Mouse (Mus musculus) heart, embryonic 13.5 days (tissue): ENCODE measurements around the gene Acaca. TPM values are rescaled to one million over a fixed set of nuclear protein-coding genes. Genes with fewer than 3 reads are reported as not detected.

ENCODE experiments used
- ATAC-seq: fragments of 200-750 bp; cut with Nextera tagmentation; 2 replicates; pipeline ENCODE4 v1.8.0; 2017; ENCODE audit warnings: moderate TSS enrichment; ENCODE audit not compliant: insufficient number of reproducible peaks, low FRiP score, low TSS enrichment; ENCODE audit errors: extremely low read depth
- H3K27ac ChIP-seq: fragments of 300-500 bp; sonication (generic); replicated peaks from 2 replicates; pipeline ENCODE4 v1.5.1; 2015; ENCODE audit warnings: moderate library complexity, mild to moderate bottlenecking, inconsistent platforms
- H3K27me3 ChIP-seq: fragments of 300-500 bp; sonication (generic); replicated peaks from 2 replicates; pipeline ENCODE4 v1.6.1; 2015; ENCODE audit warnings: mild to moderate bottlenecking, inconsistent platforms
- H3K36me3 ChIP-seq: fragments of 300-500 bp; sonication (generic); 2 replicates; pipeline ENCODE4 v1.6.1; 2015; ENCODE audit warnings: mild to moderate bottlenecking, inconsistent platforms
- H3K4me1 ChIP-seq: fragments of 300-500 bp; sonication (generic); 2 replicates; pipeline ENCODE4 v1.6.1; 2015; ENCODE audit warnings: inconsistent platforms
- H3K4me2 ChIP-seq: fragments of 300-500 bp; sonication (generic); 2 replicates; pipeline ENCODE4 v1.6.1; 2015; ENCODE audit warnings: inconsistent platforms, mild to moderate bottlenecking, moderate library complexity
- H3K4me3 ChIP-seq: fragments of 300-500 bp; sonication (generic); 2 replicates; pipeline ENCODE4 v1.5.1; 2015; ENCODE audit warnings: moderate library complexity, mild to moderate bottlenecking, inconsistent platforms
- H3K9ac ChIP-seq: fragments of 300-500 bp; sonication (generic); 2 replicates; pipeline ENCODE4 v1.6.1; 2015; ENCODE audit warnings: inconsistent platforms, mild to moderate bottlenecking, moderate library complexity
- H3K9me3 ChIP-seq: fragments of 300-500 bp; sonication (generic); 2 replicates; pipeline ENCODE4 v1.6.1; 2016; ENCODE audit warnings: inconsistent platforms
- WGBS: fragments of 180-500 bp; shearing (Covaris S2); methylation state at CpG from one replicate; pipeline ENCODE4 v1.1.7; 2015; ENCODE audit warnings: mixed read lengths; 5-methylcytosine and 5-hydroxymethylcytosine counted together
- polyA plus RNA-seq: library from polyadenylated mRNA; unstranded; fragments of >200 nt; fragmentation: Nextera tagmentation; extraction: Ambion mirVana; gene quantifications from 2 replicates; pipeline ENCODE4 v1.2.1, GENCODE M21; 2015

Acaca gene
- polyA plus RNA-seq, 1 experiment from 2014 or later: 6.6 TPM

GRCm38 (mm10) chr11:84344522-84345236 lies 215.2 kb downstream of the Acaca start:
- Histone ChIP-seq H3K4me2 (peak overlapping the region; percentile 44), H3K36me3 (0 out of 2 replicates have a peak, but pooled peaks cover 2% of the 10 kb centered on the region), H3K9ac (no peak overlapping the region), H3K9me3 (no peaks in the 10 kb centered on the region), H3K4me1 (peaks cover 24% of the 10 kb centered on the region), H3K27me3 (no peaks in the 10 kb centered on the region), H3K27ac (peak overlapping the region; percentile 66), H3K4me3 (no peak overlapping the region)
- whole genome bisulfite sequencing: 41% methylated on average over 6 of the region's 6 CpGs
- no peak for ATAC-seq

GRCm38 (mm10) chr11:84347766-84348165 lies 218.3 kb downstream of the Acaca start:
- WGBS: 73% methylated on average over 2 of the region's 2 CpGs

GRCm38 (mm10) chr11:84348843-84349825 lies 219.7 kb downstream of the Acaca start:
- H3K9me3 ChIP-seq: no peaks in the 10 kb centered on the region
- H3K4me1 ChIP-seq: peaks cover 33% of the 10 kb centered on the region
- no peak overlapping the region for H3K27ac ChIP-seq
- WGBS: 71% methylated on average over 16 of the region's 16 CpGs
- 0 out of 2 replicates have a peak, but pooled peaks cover 2% of the 10 kb centered on the region for H3K36me3 ChIP-seq
- no peak overlapping the region for H3K4me2 ChIP-seq
- no peaks in the 10 kb centered on the region for H3K27me3 ChIP-seq
- no peak overlapping the region for H3K9ac ChIP-seq
- H3K4me3 ChIP-seq: no peak overlapping the region
- ATAC-seq: no peak

More at GRCm38 (mm10) chr11:84347766-84348165, 218.3 kb downstream of the Acaca start:
- peaks cover 36% of the 10 kb centered on the region for H3K4me1 ChIP-seq
- no peaks in the 10 kb centered on the region for H3K27me3 ChIP-seq
- no peak overlapping the region for H3K27ac ChIP-seq
- no peaks in the 10 kb centered on the region for H3K9me3 ChIP-seq
- H3K4me3 ChIP-seq: no peak overlapping the region
- H3K36me3 ChIP-seq: 0 out of 2 replicates have a peak, but pooled peaks cover 2% of the 10 kb centered on the region
- H3K9ac ChIP-seq: no peak overlapping the region
- no peak overlapping the region for H3K4me2 ChIP-seq
- no peak for ATAC-seq

- no peaks in the 10 kb centered on the region for H3K27me3 ChIP-seq
- H3K36me3 ChIP-seq: no peaks in the 10 kb centered on the region
- H3K9ac ChIP-seq: no peak overlapping the region
- no peak overlapping the region for H3K4me2 ChIP-seq
- peaks cover 22% of the 10 kb centered on the region for H3K4me1 ChIP-seq
- 39% methylated on average over 1 of the region's 1 CpGs for WGBS
- no peak for ATAC-seq
- no peaks in the 10 kb centered on the region for H3K9me3 ChIP-seq
- no peak overlapping the region for H3K27ac ChIP-seq
- H3K4me3 ChIP-seq: no peak overlapping the region
Measured at GRCm38 (mm10) chr11:84351150-84351549, 221.7 kb downstream of the Acaca start.

GRCm38 (mm10) chr11:84353058-84353726 lies 223.7 kb downstream of the Acaca start:
- H3K4me2 ChIP-seq: no peak overlapping the region
- no peak for ATAC-seq
- 81% methylated on average over 7 of the region's 7 CpGs for WGBS
- no peaks in the 10 kb centered on the region for H3K36me3 ChIP-seq
- no peak overlapping the region for H3K4me3 ChIP-seq
- no peak overlapping the region for H3K27ac ChIP-seq
- H3K27me3 ChIP-seq: no peaks in the 10 kb centered on the region
- H3K9me3 ChIP-seq: no peaks in the 10 kb centered on the region
- peaks cover 22% of the 10 kb centered on the region for H3K4me1 ChIP-seq
- no peak overlapping the region for H3K9ac ChIP-seq

GRCm38 (mm10) chr11:84357304-84357703 lies 227.8 kb downstream of the Acaca start:
- no peak overlapping the region for H3K9ac ChIP-seq
- 89% methylated on average over 3 of the region's 3 CpGs for WGBS
- no peak for ATAC-seq
- peaks cover 3% of the 10 kb centered on the region; the same call in 1 of the 2 replicates for H3K4me1 ChIP-seq
- no peak overlapping the region for H3K4me3 ChIP-seq
- no peak overlapping the region for H3K27ac ChIP-seq
- H3K9me3 ChIP-seq: no peaks in the 10 kb centered on the region
- no peak overlapping the region for H3K4me2 ChIP-seq
- no peaks in the 10 kb centered on the region for H3K27me3 ChIP-seq
- H3K36me3 ChIP-seq: no peaks in the 10 kb centered on the region

GRCm38 (mm10) chr11:84357771-84358170 lies 228.3 kb downstream of the Acaca start:
- ATAC-seq: no peak
- no peaks in the 10 kb centered on the region for H3K27me3 ChIP-seq
- no peak overlapping the region for H3K9ac ChIP-seq
- H3K9me3 ChIP-seq: no peaks in the 10 kb centered on the region
- peaks cover 8% of the 10 kb centered on the region for H3K4me1 ChIP-seq
- no peak overlapping the region for H3K4me2 ChIP-seq
- 72% methylated on average over 2 of the region's 2 CpGs for WGBS
- no peaks in the 10 kb centered on the region for H3K36me3 ChIP-seq
- H3K27ac ChIP-seq: no peak overlapping the region
- H3K4me3 ChIP-seq: no peak overlapping the region

GRCm38 (mm10) chr11:84361551-84361950 lies 232.1 kb downstream of the Acaca start:
- no peak for ATAC-seq
- H3K4me2 ChIP-seq: no peak overlapping the region
- no peak overlapping the region for H3K4me3 ChIP-seq
- no peak overlapping the region for H3K27ac ChIP-seq
- H3K9me3 ChIP-seq: no peaks in the 10 kb centered on the region
- H3K36me3 ChIP-seq: peaks cover 19% of the 10 kb centered on the region
- peaks cover 12% of the 10 kb centered on the region for H3K4me1 ChIP-seq
- 92% methylated on average over 5 of the region's 5 CpGs for WGBS
- H3K27me3 ChIP-seq: no peaks in the 10 kb centered on the region
- no peak overlapping the region for H3K9ac ChIP-seq

- H3K36me3 ChIP-seq: peaks cover 21% of the 10 kb centered on the region
- H3K4me2 ChIP-seq: no peak overlapping the region
- no peaks in the 10 kb centered on the region for H3K9me3 ChIP-seq
- peak overlapping the region; percentile 44; the same call in 1 of the 2 replicates for H3K9ac ChIP-seq
- H3K4me1 ChIP-seq: peaks cover 12% of the 10 kb centered on the region
- WGBS: 56% methylated on average over 6 of the region's 6 CpGs
- ATAC-seq: no peak
- H3K27me3 ChIP-seq: no peaks in the 10 kb centered on the region
- no peak overlapping the region for H3K27ac ChIP-seq
- no peak overlapping the region for H3K4me3 ChIP-seq
Measured at GRCm38 (mm10) chr11:84362633-84363243, 233.3 kb downstream of the Acaca start.

GRCm38 (mm10) chr11:84365313-84365712 lies 235.8 kb downstream of the Acaca start:
- no peak for ATAC-seq
- Histone ChIP-seq H3K36me3 (peaks cover 24% of the 10 kb centered on the region), H3K27ac (no peak overlapping the region), H3K9me3 (no peaks in the 10 kb centered on the region), H3K9ac (no peak overlapping the region), H3K4me1 (peaks cover 12% of the 10 kb centered on the region), H3K27me3 (no peaks in the 10 kb centered on the region), H3K4me3 (no peak overlapping the region), H3K4me2 (no peak overlapping the region)
- 29% methylated on average over 1 of the region's 1 CpGs for WGBS
